Mouse (Mus musculus) embryo, embryonic 11 days (tissue): ENCODE results near the gene Enc1.
"Not testable (repeated sequence)": the region's sequence is repeated elsewhere in the genome, so short reads cannot be mapped to it uniquely, and the experiment has no call there.

ENCODE experiments used
- DNase-seq: peaks from one replicate; pipeline ENCODE4 v3.0.0-alpha.2; 2015

The Enc1 gene

GRCm38 (mm10) chr13:97253418-97253981 lies 12.6 kb downstream of the Enc1 start:
- no peak for DNase-seq

- DNase-seq, result no peak
Measured at GRCm38 (mm10) chr13:97253994-97254393, 13.1 kb downstream of the Enc1 start.

GRCm38 (mm10) chr13:97254564-97255164 lies 13.8 kb downstream of the Enc1 start:
- DNase-seq, result no peak

- no peak for DNase-seq
Measured at GRCm38 (mm10) chr13:97255976-97256848, 15.3 kb downstream of the Enc1 start.

- DNase-seq, result peak; percentile 55
Measured at GRCm38 (mm10) chr13:97256849-97257379, 16.0 kb downstream of the Enc1 start.

- DNase-seq, result no peak
Measured at GRCm38 (mm10) chr13:97259271-97259670, 18.4 kb downstream of the Enc1 start.

- peak; percentile 57 for DNase-seq
Measured at GRCm38 (mm10) chr13:97260456-97261180, 19.7 kb downstream of the Enc1 start.

GRCm38 (mm10) chr13:97261549-97261948 lies 20.6 kb downstream of the Enc1 start:
- DNase-seq, result no peak

GRCm38 (mm10) chr13:97262676-97263075 lies 21.8 kb downstream of the Enc1 start:
- no peak for DNase-seq

- not testable (repeated sequence) for DNase-seq
Measured at GRCm38 (mm10) chr13:97265534-97265933, 24.6 kb downstream of the Enc1 start.

- DNase-seq, result no peak
Measured at GRCm38 (mm10) chr13:97270723-97271122, 29.8 kb downstream of the Enc1 start.

- no peak for DNase-seq
Measured at GRCm38 (mm10) chr13:97271641-97272040, 30.7 kb downstream of the Enc1 start.

GRCm38 (mm10) chr13:97274757-97275156 lies 33.9 kb downstream of the Enc1 start:
- DNase-seq, result no peak

GRCm38 (mm10) chr13:97275482-97275881 lies 34.6 kb downstream of the Enc1 start:
- DNase-seq, result no peak

- peak; percentile 47 for DNase-seq
Measured at GRCm38 (mm10) chr13:97282051-97282910, 41.4 kb downstream of the Enc1 start.

- peak; percentile 34 for DNase-seq
Measured at GRCm38 (mm10) chr13:97282911-97283281, 42.0 kb downstream of the Enc1 start.

GRCm38 (mm10) chr13:97287046-97287445 lies 46.1 kb downstream of the Enc1 start:
- DNase-seq, result no peak

GRCm38 (mm10) chr13:97290747-97291146 lies 49.8 kb downstream of the Enc1 start:
- no peak for DNase-seq

GRCm38 (mm10) chr13:97291354-97291753 lies 50.4 kb downstream of the Enc1 start:
- peak; percentile 44 for DNase-seq

GRCm38 (mm10) chr13:97292026-97292425 lies 51.1 kb downstream of the Enc1 start:
- DNase-seq, result peak; percentile 72

- DNase-seq, result peak; percentile 51
Measured at GRCm38 (mm10) chr13:97292451-97293245, 51.7 kb downstream of the Enc1 start.
